Mouse (Mus musculus) CH12.LX (cell line): ENCODE results near the gene Rrbp1. TPM values are rescaled to one million over a fixed set of nuclear protein-coding genes. Genes with fewer than 3 reads are reported as not detected.

ENCODE experiments used
- DNase-seq: peaks from one replicate; pipeline ENCODE4 v3.0.0-alpha.2; 2013; ENCODE audit errors: extremely low read depth
- H3K27ac ChIP-seq: 2 replicates; pipeline ENCODE4 v1.5.1; 2012; ENCODE audit warnings: low read depth, mild to moderate bottlenecking, control low read depth, moderate library complexity; ENCODE audit not compliant: insufficient read depth
- H3K27me3 ChIP-seq: replicated peaks from 2 replicates; pipeline ENCODE3; 2012; ENCODE audit warnings: inconsistent platforms
- H3K36me3 ChIP-seq, 2 experiments: replicated peaks in 1 of 2; 2 replicates each; pipeline versions ENCODE3 to v1.6.1; 2012; ENCODE audit warnings: inconsistent platforms in 1 of 2, low read length in 1 of 2, mild to moderate bottlenecking in 1 of 2, mixed read lengths in 1 of 2, moderate library complexity in 1 of 2; ENCODE audit not compliant: control insufficient read depth in 1 of 2, insufficient read depth in 1 of 2
- H3K4me1 ChIP-seq, 2 experiments: 2 replicates each; pipeline ENCODE4 v1.6.1; 2012; ENCODE audit warnings: inconsistent platforms in 1 of 2, moderate library complexity in 1 of 2; ENCODE audit not compliant: insufficient read depth in 2 of 2, control insufficient read depth in 1 of 2
- H3K4me2 ChIP-seq: 2 replicates; pipeline ENCODE4 v1.6.1; 2012; ENCODE audit warnings: low read depth, mild to moderate bottlenecking, control low read depth; ENCODE audit not compliant: poor library complexity, insufficient read depth, severe bottlenecking
- H3K4me3 ChIP-seq, 3 experiments: fragments of 150-350 bp in 1 of 3; sonication (generic) in 1 of 3; replicated peaks in 1 of 3; 2 replicates each; pipeline versions ENCODE3 to v1.5.1; 2011 to 2012; ENCODE audit warnings: low read depth in 2 of 3, low read length in 2 of 3, mild to moderate bottlenecking in 2 of 3, moderate library complexity in 2 of 3, control low read depth in 1 of 3, improper control_type of control experiment in 1 of 3, inconsistent platforms in 1 of 3, mixed read lengths in 1 of 3; ENCODE audit not compliant: poor library complexity in 1 of 3
- H3K79me2 ChIP-seq: replicated peaks from 2 replicates; pipeline ENCODE4 v1.6.1; 2012; ENCODE audit warnings: mild to moderate bottlenecking, moderate library complexity; ENCODE audit not compliant: control insufficient read depth, poor library complexity, insufficient read depth, severe bottlenecking; ENCODE audit errors: extremely low read depth
- H3K9ac ChIP-seq: 2 replicates; pipeline ENCODE4 v1.6.1; 2012; ENCODE audit warnings: low read depth, mild to moderate bottlenecking, control low read depth, moderate library complexity; ENCODE audit not compliant: insufficient read depth
- H3K9me3 ChIP-seq: replicated peaks from 2 replicates; pipeline ENCODE3; 2012; ENCODE audit warnings: low read length, inconsistent platforms, mixed read lengths
- BHLHE40 ChIP-seq: IDR thresholded peaks from 2 replicates; pipeline ENCODE4 v1.6.1; 2011; ENCODE audit warnings: mild to moderate bottlenecking, low read depth, low read length, improper control_type of control experiment
- CHD2 ChIP-seq: IDR thresholded peaks from 2 replicates; pipeline ENCODE4 v1.6.1; 2011; ENCODE audit warnings: low read length, improper control_type of control experiment
- CTCF ChIP-seq, 2 experiments: IDR thresholded peaks in 1 of 2; conservative IDR thresholded peaks in 1 of 2; 2 replicates each; pipeline ENCODE4 v1.5.1; 2011 to 2012; ENCODE audit warnings: low read depth in 2 of 2, low read length in 2 of 2, improper control_type of control experiment in 1 of 2, inconsistent platforms in 1 of 2, mild to moderate bottlenecking in 1 of 2, moderate library complexity in 1 of 2
- IRF4 ChIP-seq: IDR thresholded peaks from 2 replicates; pipeline ENCODE4 v1.6.1; 2014; ENCODE audit warnings: low read depth, mild to moderate bottlenecking, inconsistent platforms, low read length, improper control_type of control experiment
- JUND ChIP-seq: conservative IDR thresholded peaks from 2 replicates; pipeline ENCODE4 v1.6.1; 2011; ENCODE audit warnings: low read depth, low read length, improper control_type of control experiment
- MAZ ChIP-seq: IDR thresholded peaks from 2 replicates; pipeline ENCODE4 v1.6.1; 2012; ENCODE audit warnings: low read depth, mild to moderate bottlenecking, inconsistent platforms, low read length, improper control_type of control experiment, moderate library complexity
- MXI1 ChIP-seq: IDR thresholded peaks from 2 replicates; pipeline ENCODE4 v1.6.1; 2011; ENCODE audit warnings: mild to moderate bottlenecking, low read depth, low read length, improper control_type of control experiment
- MYC ChIP-seq: IDR thresholded peaks from 2 replicates; pipeline ENCODE4 v1.6.1; 2011; ENCODE audit warnings: low read depth, mild to moderate bottlenecking, improper control_type of control experiment, low read length
- PAX5 ChIP-seq: IDR thresholded peaks from 2 replicates; pipeline ENCODE4 v1.6.1; 2012; ENCODE audit warnings: low read length, inconsistent platforms, mixed read lengths
- POLR2AphosphoS2 ChIP-seq: IDR thresholded peaks from 2 replicates; pipeline ENCODE4 v1.6.1; 2011; ENCODE audit warnings: low read depth, low read length, improper control_type of control experiment
- RAD21 ChIP-seq: IDR thresholded peaks from 2 replicates; pipeline ENCODE4 v1.6.1; 2011; ENCODE audit warnings: low read depth, mild to moderate bottlenecking, low read length, improper control_type of control experiment, moderate library complexity
- SIN3A ChIP-seq: IDR thresholded peaks from 2 replicates; pipeline ENCODE4 v1.6.1; 2012; ENCODE audit warnings: low read length, improper control_type of control experiment, inconsistent platforms
- UBTF ChIP-seq: IDR thresholded peaks from 2 replicates; pipeline ENCODE4 v1.6.1; 2012; ENCODE audit warnings: low read depth, mild to moderate bottlenecking, inconsistent platforms, low read length, improper control_type of control experiment, moderate library complexity
- USF1 ChIP-seq: IDR thresholded peaks from 2 replicates; pipeline ENCODE4 v1.6.1; 2014; ENCODE audit warnings: low read depth, mild to moderate bottlenecking, inconsistent platforms, low read length, improper control_type of control experiment
- USF2 ChIP-seq: conservative IDR thresholded peaks from 2 replicates; pipeline ENCODE4 v1.6.1; 2011; ENCODE audit warnings: low read depth, low read length, improper control_type of control experiment
- ZKSCAN1 ChIP-seq: IDR thresholded peaks from 2 replicates; pipeline ENCODE4 v1.6.1; 2012; ENCODE audit warnings: low read depth, inconsistent platforms, low read length, improper control_type of control experiment, borderline replicate concordance
- ZMIZ1 ChIP-seq: IDR thresholded peaks from 2 replicates; pipeline ENCODE4 v1.6.1; 2012; ENCODE audit warnings: low read depth, mild to moderate bottlenecking, inconsistent platforms, low read length, improper control_type of control experiment
- dilution Hi-C: fragments of 300-500 bp; cut with MboI; formaldehyde crosslinking; loops from 2 replicates; pipeline ENCODE4 v1.14.3; 2020; ENCODE audit warnings: low sequenced_read_pairs; ENCODE audit not compliant: extremely low pct_unique_long_range_greater_than_20kb, extremely low pct_ligation_motif_present
- in situ Hi-C: fragments of 300-500 bp; cut with MboI; formaldehyde crosslinking; loops from 3 replicates; pipeline ENCODE4 v1.14.3; 2019; ENCODE audit warnings: low sequenced_read_pairs, low pct_ligation_motif_present, low pct_unique_long_range_greater_than_20kb, mixed read lengths
- polyA plus RNA-seq: library from polyadenylated mRNA; unstranded; fragments of >175 nt; gene quantifications from 2 replicates; pipeline ENCODE4 v1.2.1, GENCODE M21; 2012; ENCODE audit warnings: low read depth; ENCODE audit not compliant: insufficient read length
- total RNA-seq, 2 experiments: library from RNA; depleted of rRNA; stranded (reverse); fragments of 300-350 nt in 1 of 2; fragments of >200 nt in 1 of 2; gene quantifications; 2 replicates each; pipeline ENCODE4 v1.2.3; 2012 to 2014

Gene Rrbp1
- total and polyA plus RNA-seq, 3 experiments: 42.4 to 127 (median 49.3) TPM

DNA sequence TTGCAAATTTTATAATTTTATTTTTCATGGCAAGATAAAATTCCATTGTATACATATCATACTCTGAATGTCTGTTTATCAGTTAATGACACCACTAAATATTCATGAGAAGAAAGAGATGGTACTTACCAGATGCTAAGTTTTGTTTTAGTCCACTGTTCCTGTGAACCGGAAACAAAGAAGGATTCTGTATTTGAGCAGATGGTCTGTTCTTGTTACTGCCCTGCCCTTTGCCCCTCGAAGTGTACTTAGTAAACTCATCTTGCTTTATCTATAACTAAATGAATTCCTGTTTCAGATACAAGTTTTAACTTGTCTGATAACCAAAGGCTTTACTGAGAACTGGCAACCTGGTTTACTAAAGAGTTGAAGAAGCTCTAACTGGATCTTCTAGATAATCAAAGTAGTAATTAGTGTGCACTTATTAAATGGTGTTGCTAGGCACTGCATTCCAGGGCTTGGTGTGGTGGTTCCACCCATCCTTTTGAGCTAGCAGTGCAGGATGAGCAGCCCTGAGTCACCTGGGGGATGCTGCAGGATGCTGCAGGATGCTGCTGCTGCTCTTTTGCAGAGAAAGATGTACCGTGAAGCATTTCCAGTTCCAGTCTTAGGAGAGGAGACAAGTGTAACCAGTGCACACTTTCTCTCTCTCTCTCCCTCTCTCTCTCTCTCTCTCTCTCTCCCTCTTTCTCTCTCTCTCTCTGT is 81.3 kb downstream of the Rrbp1 start:
- dilution Hi-C loops: no loop called here
- Histone ChIP-seq H3K4me3 (no peak overlapping the region), H3K4me2 (no peak overlapping the region), H3K79me2 (peaks cover 25% of the 10 kb centered on the region), H3K27me3 (no peaks in the 10 kb centered on the region), H3K9ac (no peak overlapping the region), H3K9me3 (peaks cover 2% of the 10 kb centered on the region), H3K36me3 (peaks cover 0 to 21% of the 10 kb centered on the region in 2 experiments), H3K27ac (no peak overlapping the region), H3K4me1 (peaks cover 0 to 19% of the 10 kb centered on the region in 2 experiments; a peak in 2 of 4 replicates)
- TF ChIP-seq UBTF: no peak
- no peak for TF ChIP-seq USF2
- TF ChIP-seq USF1: no peak
- no peak for TF ChIP-seq MXI1
- no peak for TF ChIP-seq ZKSCAN1
- no peak for TF ChIP-seq BHLHE40
- TF ChIP-seq JUND: no peak
- TF ChIP-seq CHD2: no peak
- TF ChIP-seq POLR2AphosphoS2: no peak
- DNase-seq: no peak
- in situ Hi-C loops: no loop called here

DNA sequence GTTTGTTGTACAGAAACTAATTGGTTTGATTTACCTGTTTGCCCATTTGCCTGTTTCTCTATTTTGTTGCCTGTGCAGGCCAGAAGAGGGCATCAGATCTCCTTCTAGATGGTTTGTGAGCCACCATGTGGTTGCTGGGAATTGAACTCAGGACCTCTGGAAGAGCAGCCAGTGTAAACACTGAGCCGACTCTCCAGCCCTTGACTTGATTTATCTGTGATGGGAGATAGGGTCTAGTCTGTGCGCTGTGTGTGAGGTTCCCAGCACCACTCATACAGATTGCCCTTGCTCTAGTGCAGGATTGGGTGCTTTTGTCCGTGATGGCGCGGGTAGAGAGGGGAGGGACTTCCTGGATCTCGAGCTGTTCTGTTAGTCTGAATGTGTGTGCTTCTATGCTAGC is 85.2 kb downstream of the Rrbp1 start:
- dilution Hi-C loops: no loop called here
- no peak for TF ChIP-seq IRF4
- no peak for TF ChIP-seq MAZ
- no peak for TF ChIP-seq MXI1
- TF ChIP-seq CTCF (conservative IDR thresholded peaks at IDR 0.05 in 1 of 2, IDR thresholded peaks at IDR 0.05 in 1 of 2; ENCODE audit: low read depth in 2 of 2, low read length in 2 of 2): peak in 1 of 2 experiments; percentile 22; a peak in 1 of 4 replicates
- TF ChIP-seq USF1: no peak
- no peaks in the 10 kb centered on the region for H3K27me3 ChIP-seq
- H3K9me3 ChIP-seq: no peaks in the 10 kb centered on the region
- no peak for DNase-seq
- H3K9ac ChIP-seq: no peak overlapping the region
- no peak overlapping the region for H3K4me2 ChIP-seq
- no peak overlapping the region for H3K27ac ChIP-seq
- peaks cover 2 to 26% of the 10 kb centered on the region in 2 experiments; a peak in 2 of 4 replicates for H3K4me1 ChIP-seq
- peaks cover 40% of the 10 kb centered on the region for H3K79me2 ChIP-seq
- in situ Hi-C loops: no loop called here
- peaks cover 0 to 7% of the 10 kb centered on the region in 2 experiments for H3K36me3 ChIP-seq
- H3K4me3 ChIP-seq: no peak overlapping the region

DNA sequence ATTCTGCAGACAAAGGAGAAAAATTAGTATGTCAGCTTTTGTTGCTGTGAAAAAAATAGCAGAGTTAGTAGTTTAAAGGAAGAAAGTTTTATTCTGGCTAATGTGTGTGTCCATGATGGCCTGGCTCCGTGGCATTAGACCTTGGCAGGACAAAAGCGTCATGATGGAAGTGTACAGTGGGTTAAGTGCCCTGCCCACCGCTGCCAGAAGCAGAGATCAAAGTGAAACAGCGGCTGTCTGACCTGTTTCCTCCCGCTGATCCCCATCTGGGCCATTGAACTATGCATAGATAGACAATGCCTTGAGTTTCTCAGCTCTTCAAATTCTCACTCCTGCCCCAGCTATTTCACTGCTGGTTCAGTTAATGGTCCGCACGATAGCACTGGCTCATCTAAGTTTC is 87.0 kb downstream of the Rrbp1 start:
- Histone ChIP-seq H3K36me3 (peaks cover 0 to 7% of the 10 kb centered on the region in 2 experiments), H3K27me3 (no peaks in the 10 kb centered on the region), H3K79me2 (peaks cover 54% of the 10 kb centered on the region), H3K4me2 (no peak overlapping the region), H3K4me3 (no peak overlapping the region), H3K9ac (no peak overlapping the region), H3K4me1 (peaks cover 2 to 28% of the 10 kb centered on the region in 2 experiments; a peak in 2 of 4 replicates), H3K9me3 (no peaks in the 10 kb centered on the region), H3K27ac (no peak overlapping the region)
- no peak for TF ChIP-seq MYC
- no peak for TF ChIP-seq PAX5
- TF ChIP-seq BHLHE40: no peak
- no peak for TF ChIP-seq ZKSCAN1
- no peak for TF ChIP-seq SIN3A
- no peak for TF ChIP-seq RAD21
- TF ChIP-seq ZMIZ1: no peak
- no peak for TF ChIP-seq MXI1
- no peak for TF ChIP-seq POLR2AphosphoS2
- no peak for TF ChIP-seq JUND
- DNase-seq: no peak
- in situ Hi-C loops: no loop called here
- dilution Hi-C loops: no loop called here
